Mouse (Mus musculus): ENCODE measurements at regions not wholly inside any gene's neighbourhood (a gene's known extent, or its start where the extent isn't known, plus 50 kb on each side); places are given as distances from the start of the nearest gene placed in this dataset.

DNA sequence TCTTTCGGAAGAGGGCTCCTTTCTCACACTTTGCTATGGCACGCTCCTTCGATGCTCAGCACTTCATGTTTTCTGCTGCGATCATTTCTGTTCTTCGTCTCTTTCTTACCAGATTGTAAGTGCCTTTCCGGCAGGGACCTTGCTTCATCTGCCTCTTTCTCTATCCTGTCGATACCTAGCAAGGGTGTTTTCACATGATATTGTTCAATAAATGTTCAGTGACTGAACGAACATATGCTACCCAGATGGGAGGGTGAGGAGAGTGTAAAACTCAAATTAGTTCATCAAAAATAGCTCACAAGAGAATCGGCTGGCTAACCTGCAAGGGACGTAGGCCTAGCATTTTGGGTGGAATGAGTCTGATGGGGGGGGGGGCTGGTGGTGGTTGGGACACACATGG is 272.5 kb downstream of the Etnk1 start:
- TF ChIP-seq POLR2A (IDR thresholded peaks at IDR 0.05; ENCODE audit: borderline replicate concordance, extremely low read depth, insufficient read depth, insufficient read length, poor library complexity, severe bottlenecking) (no peak), CTCF (IDR thresholded peaks at IDR 0.05; ENCODE audit: borderline replicate concordance, extremely low read depth, insufficient read depth, insufficient read length) (no peak)

Measured in brain, embryonic 14.5 days (tissue).